Mouse (Mus musculus) cerebellum, postnatal 10 days (tissue): ENCODE results near the gene Osbpl9.

Experiments
- DNase-seq, 2 experiments: peaks; one replicate each; pipeline ENCODE4 v3.0.0; 2021; ENCODE audit warnings: mixed read lengths in 2 of 2

Gene Osbpl9

GRCm38 (mm10) chr4:109204416-109204815 is 2.3 kb upstream of the Osbpl9 start:
- DNase-seq = no peak

GRCm38 (mm10) chr4:109203931-109204330 is 1.9 kb upstream of the Osbpl9 start:
- no peak for DNase-seq

- peak; percentile 10 to 19 for DNase-seq
Observed at GRCm38 (mm10) chr4:109199069-109199468, 3.0 kb downstream of the Osbpl9 start.

- no peak for DNase-seq
Observed at GRCm38 (mm10) chr4:109195900-109196629, 6.0 kb downstream of the Osbpl9 start.

- no peak for DNase-seq
Observed at GRCm38 (mm10) chr4:109193886-109194285, 8.2 kb downstream of the Osbpl9 start.

GRCm38 (mm10) chr4:109191598-109191997 is 10.5 kb downstream of the Osbpl9 start:
- DNase-seq = no peak

GRCm38 (mm10) chr4:109185616-109186405 is 16.3 kb downstream of the Osbpl9 start:
- DNase-seq = no peak

- no peak for DNase-seq
Observed at GRCm38 (mm10) chr4:109175677-109176076, 26.4 kb downstream of the Osbpl9 start.

GRCm38 (mm10) chr4:109173775-109174440 is 28.2 kb downstream of the Osbpl9 start:
- DNase-seq = peak; percentile 18 to 35

- no peak for DNase-seq
Observed at GRCm38 (mm10) chr4:109173369-109173768, 28.7 kb downstream of the Osbpl9 start.

GRCm38 (mm10) chr4:109165521-109166173 is 36.4 kb downstream of the Osbpl9 start:
- DNase-seq = peak; percentile 90 to 93

GRCm38 (mm10) chr4:109156481-109157261 is 45.4 kb downstream of the Osbpl9 start:
- peak; percentile 57 to 72 for DNase-seq

- no peak for DNase-seq
Observed at GRCm38 (mm10) chr4:109156073-109156472, 46.0 kb downstream of the Osbpl9 start.

- no peak for DNase-seq
Observed at GRCm38 (mm10) chr4:109150214-109150613, 51.9 kb downstream of the Osbpl9 start.

- DNase-seq = no peak
Observed at GRCm38 (mm10) chr4:109149411-109149810, 52.7 kb downstream of the Osbpl9 start.

GRCm38 (mm10) chr4:109147278-109148038 is 54.6 kb downstream of the Osbpl9 start:
- DNase-seq = peak; percentile 62 to 71

- no peak for DNase-seq
Observed at GRCm38 (mm10) chr4:109143091-109143490, 59.0 kb downstream of the Osbpl9 start.

GRCm38 (mm10) chr4:109138551-109138950 is 63.5 kb downstream of the Osbpl9 start:
- DNase-seq = no peak

- DNase-seq = no peak
Observed at GRCm38 (mm10) chr4:109136475-109137125, 65.5 kb downstream of the Osbpl9 start.

GRCm38 (mm10) chr4:109134955-109135354 is 67.1 kb downstream of the Osbpl9 start:
- DNase-seq = no peak
